Mouse (Mus musculus): ENCODE results near the gene Fgfr2.

DNA sequence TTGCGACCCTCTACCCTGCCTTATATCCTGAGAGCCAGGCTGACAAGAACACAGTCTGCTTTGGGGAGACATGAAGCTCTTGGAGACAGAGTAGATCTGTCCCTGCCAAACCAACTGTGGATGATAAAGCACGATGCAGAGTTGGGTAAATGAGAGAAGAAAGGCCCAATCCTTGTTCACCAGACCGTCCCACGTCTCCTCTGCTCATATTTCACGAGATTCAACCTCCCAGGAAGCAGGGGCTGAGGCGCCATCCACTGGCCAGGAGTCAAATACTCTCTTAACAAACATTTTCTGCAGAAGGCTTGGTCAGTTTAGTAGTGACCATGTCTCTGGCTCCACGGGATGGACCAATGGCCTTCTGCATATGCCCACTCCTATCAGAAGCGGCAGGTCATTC lies 1938.8 kb downstream of the Fgfr2 start:
- TF ChIP-seq CTCF (IDR thresholded peaks at IDR 0.05; ENCODE audit: low read depth) (no peak), EP300 (IDR thresholded peaks at IDR 0.05; ENCODE audit: low read depth) (no peak)

Measured in liver, postnatal 0 days (tissue).